Mouse (Mus musculus) lung, adult 2 months (tissue): ENCODE data around the gene Sumo2.

Experiments used
- CTCF ChIP-seq: fragments of 200-500 bp; IDR thresholded peaks from 2 replicates; pipeline ENCODE4 v1.5.1; 2011; ENCODE audit warnings: mild to moderate bottlenecking, low read length, control low read depth; ENCODE audit not compliant: insufficient read depth
- POLR2A ChIP-seq: fragments of 200-500 bp; IDR thresholded peaks from 2 replicates; pipeline ENCODE4 v1.6.1; 2011; ENCODE audit warnings: low read depth, mild to moderate bottlenecking, control low read depth, low read length, borderline replicate concordance; ENCODE audit errors: extremely low read depth

GRCm38 (mm10) chr11:115552783-115553182 lies 16.7 kb upstream of the Sumo2 start:
- TF ChIP-seq CTCF = 0 out of 2 replicates have a peak, but pooled peaks have one; percentile 7
- no peak for TF ChIP-seq POLR2A
